Mouse (Mus musculus): ENCODE data around the gene Tubgcp4.
A peak's percentile ranks its signal among the peaks of the same experiment; 100 is the strongest.
"Not testable (repeated sequence)": the region's sequence is repeated elsewhere in the genome, so short reads cannot be mapped to it uniquely, and the experiment has no call there.

Gene Tubgcp4

DNA sequence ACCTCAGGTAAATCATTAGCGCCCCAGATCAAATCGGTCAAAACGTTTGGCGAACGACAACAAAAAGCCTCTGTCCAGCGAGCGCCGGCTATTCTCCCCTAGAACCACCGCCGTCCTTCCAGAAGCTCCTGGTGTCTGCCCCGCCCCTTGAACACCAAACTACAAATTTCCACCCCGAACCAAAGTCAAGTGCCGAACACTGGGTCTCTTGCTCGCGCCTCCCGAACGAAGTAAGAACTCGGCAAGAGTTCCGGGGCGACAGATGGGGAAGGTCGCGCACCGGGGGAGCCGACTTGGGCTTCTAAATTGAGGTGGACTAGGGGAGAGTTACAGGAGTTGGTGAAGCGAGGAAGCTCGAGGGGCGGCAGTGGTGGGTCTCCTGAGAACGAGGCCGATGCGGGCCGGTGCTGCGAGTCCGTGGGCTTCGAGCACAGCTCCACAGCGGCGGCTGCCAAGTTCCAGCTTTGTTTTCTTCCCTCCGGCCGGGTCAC is at the start of gene Tubgcp4:
TSS of gene Tubgcp4 (plus strand) at position 174 of the 491 bp plus-strand sequence.
- peak; percentile 65 for DNase-seq

DNA sequence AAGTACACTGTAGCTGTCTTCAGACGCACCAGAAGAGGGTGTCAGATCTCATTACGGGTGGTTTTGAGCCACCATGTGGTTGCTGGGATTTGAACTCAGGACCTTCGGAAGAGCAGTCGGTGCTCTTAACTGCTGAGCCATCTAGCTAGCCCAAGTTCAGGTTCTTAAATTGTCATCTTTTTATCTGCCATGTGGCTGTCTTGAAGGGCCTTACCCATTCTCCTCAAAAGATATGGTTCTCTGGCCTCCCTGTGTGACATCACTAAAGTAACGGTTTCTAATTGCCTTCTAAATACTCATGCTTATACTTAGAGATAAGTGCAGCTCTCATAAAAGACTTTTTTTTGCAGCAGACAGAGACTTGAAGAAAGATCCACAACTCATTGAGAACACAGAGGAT is 44.2 kb upstream of the Tubgcp4 start:
- not testable (repeated sequence) for DNase-seq

DNA sequence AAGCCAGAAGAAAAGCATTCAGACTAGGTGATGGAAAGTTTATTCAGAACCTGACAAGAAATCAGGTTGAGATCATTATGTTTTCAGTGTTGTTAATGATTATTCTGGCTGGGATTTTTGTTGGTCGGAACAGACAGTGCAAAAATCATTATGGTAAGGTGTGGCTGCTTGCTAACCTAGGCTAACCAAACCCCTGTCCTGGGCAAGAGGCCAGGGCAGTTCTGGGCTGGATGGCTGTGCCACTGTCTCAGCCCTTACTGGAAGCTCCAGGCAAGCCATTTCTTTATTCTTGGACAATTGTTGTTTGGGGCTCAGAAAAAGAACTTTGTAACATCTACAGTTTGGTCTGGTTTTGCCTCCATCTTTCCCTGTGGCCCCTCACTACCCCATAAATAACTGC is 42.9 kb upstream of the Tubgcp4 start:
- DNase-seq: no peak

DNA sequence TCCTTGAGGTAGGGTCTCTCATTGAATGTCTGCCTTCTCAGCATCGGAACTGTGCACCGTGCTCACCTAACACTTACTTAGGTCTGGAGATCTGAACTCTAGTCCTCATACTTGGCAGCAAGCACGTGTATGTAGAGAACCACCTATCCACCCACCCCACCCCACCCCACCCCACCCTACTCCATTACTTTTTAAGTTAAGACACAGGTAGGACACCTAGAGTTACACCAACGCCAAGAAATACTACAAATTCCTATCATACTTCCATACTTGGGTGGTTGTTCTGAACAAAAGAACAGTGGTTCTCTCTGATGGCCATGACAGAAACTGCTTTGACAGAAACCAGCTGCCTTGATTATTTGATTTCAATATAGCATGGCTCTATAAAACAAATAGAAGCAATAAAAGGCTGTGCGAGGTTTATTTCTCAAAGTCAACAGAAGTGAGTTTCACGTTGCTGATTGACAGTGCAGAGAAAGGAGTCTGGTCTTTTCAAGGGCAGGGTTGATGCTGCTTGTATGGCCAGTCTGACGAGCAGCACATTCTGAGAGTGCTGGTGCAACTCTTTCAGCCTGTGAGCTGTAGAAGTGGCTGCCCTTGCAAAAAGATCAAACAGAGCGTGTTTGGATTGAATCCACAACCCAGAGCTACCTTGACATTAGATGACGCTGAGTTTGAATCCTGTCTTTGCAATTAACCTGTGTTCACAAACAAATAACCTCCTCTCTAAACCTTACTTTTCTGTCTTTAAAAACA is 41.4 kb upstream of the Tubgcp4 start:
- DNase-seq: no peak

DNA sequence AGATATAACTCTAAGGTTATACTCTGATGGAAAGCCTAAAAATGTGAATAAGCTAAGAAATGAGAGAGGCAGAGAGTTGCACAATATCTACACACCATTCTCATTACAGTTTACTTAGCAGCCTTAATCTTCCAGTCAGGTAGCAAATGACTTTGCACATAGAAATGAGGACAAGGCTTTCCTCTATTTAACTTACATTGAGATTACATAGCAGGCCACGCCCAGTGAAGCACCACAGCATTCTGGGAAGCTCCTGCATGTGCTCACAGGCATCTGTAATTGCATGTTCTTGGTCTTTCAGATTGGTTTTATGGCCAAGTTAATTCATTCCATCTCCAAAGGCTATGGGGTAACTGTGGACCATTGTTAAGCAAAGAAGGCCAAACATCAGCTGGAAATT is 37.6 kb upstream of the Tubgcp4 start:
- DNase-seq: no peak

DNA sequence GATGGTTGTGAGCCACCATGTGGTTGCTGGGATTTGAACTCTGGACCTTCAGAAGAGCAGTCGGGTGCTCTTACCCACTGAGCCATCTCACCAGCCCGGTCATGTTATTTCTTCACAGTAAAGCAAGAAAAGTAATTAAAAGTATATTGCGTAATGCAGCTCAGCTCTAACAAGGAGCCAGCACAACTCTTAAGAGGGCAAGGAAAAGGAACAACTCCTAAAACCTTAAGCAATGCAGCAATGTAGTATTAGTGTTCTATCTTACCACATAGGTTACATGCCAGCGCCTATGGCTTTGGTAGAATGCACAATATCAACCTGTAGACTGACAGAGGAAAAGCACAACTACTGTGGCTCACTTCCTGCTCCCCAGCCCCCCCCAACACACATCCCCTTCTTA is 33.1 kb upstream of the Tubgcp4 start:
- peak; percentile 8 for DNase-seq

DNA sequence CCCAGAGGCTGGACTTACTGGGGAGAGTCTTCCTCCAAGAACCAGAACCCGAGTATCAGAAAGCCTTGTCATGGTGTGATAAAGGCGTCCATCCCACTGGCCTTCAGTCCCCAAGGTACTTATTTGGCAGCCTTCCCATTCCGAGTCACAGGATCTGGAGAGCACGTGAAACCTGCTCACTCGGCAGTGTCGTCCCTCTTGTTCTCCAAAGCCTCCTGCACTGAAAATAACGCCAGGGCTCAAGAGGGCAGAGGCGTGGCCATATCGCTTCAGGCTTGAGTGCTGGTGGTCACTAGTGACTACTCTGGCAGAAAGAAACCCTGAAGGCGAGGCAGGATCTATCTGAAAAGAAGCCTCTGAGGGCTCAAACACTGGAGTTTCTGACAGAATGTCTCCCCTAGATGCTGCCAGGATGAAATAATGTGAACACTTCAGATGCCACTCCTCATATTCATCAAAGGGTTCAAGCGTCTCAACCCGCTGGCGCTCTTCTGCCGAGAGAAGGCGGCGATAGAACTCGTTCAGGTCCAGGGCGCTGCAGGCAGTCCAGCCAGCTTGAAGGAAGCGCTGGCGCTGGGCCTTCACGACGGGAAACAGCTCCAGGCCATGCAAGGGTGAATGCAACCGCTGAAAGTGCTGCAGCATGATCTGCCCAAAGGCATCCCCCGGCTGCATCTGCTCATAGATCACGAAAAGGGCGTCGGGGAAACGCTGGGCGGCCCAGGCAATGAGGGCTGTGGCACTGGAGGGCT is 31.0 kb upstream of the Tubgcp4 start:
- DNase-seq: no peak

DNA sequence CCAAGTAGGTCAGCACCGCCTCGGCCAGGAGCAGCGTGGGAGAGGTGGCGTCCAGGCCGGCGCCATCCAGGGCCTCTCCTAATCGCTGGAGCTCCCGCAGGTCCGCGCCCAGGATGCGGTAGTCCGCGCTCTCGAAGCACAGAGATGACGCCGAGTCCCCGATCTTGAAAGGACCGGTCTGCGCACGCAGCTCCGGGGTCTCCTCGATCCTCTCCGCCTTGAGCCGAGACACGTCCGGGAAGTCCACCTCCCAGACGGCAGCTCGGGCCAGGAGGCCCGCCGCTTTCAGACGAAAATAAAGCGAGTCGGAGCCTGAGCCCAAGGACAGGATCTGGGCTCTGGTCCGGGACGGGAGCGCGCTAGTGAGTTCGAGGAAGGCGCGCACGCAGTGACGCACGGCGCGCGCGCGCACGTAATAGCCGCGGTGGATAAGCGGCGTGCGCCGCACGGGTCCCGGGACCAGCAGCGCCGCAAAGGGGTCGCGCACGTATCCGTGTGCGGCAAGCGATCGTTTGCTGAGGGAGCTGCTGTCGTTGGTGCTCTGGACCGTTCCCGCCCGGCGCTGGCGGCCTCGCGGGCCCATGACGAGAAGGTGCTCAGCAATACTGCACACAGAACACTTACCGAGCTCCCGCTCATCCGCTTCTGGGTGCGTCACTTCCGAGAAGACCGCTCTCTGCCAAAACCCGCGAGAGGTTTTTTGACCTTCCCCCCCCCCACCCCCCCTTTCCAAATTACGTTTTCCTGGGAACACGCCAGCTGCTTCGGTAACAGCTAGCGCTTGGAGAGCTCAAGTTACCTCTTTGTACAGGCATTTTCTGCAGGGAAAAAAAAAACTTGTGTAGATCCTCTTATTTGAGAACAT is 30.2 kb upstream of the Tubgcp4 start, which contains the start of the genes Adal and Lcmt2:
TSS of gene Adal (plus strand) at position 411 of the 865 bp plus-strand sequence.
TSS of gene Lcmt2 (minus strand) at position 636 of the 865 bp plus-strand sequence.
- DNase-seq: peak; percentile 91

DNA sequence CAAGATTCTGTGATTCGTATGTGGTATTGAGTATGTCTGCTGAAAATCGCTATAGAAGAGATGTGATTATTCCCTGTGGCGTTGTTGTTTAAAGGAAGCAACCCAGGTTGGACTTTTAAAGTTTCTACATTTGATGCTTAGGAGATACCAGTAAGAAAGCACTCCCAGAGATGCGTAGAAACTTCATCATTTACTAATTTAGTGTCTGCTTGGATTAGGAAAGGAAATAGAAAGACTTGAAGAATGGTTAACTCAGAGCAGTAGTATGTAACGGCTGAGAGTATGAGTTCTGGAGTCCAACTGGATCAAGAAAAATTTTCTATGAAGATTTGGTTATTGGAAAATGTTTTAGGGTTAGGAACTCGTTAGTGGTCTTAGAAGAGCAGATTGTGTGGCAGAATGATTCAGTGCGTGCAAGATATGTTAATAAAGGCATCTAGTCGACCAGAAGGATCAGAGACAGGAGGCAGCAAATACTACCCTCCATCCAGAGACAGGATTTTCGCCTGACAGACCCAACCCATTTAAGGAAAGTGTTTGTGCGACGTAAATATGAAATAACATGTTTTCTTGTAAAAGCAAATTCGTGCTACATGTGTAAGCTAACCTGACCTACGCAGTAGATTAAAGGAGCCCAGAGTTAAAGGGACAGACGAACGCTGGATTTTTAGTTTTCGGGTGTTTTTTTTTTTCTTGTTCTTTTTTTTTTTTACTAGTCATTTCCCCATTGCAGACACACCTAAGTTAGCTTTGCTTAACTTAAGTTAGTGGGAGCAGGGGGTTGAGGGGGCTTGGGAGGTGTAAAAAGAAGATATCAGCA is 29.0 kb upstream of the Tubgcp4 start:
- no peak for DNase-seq

DNA sequence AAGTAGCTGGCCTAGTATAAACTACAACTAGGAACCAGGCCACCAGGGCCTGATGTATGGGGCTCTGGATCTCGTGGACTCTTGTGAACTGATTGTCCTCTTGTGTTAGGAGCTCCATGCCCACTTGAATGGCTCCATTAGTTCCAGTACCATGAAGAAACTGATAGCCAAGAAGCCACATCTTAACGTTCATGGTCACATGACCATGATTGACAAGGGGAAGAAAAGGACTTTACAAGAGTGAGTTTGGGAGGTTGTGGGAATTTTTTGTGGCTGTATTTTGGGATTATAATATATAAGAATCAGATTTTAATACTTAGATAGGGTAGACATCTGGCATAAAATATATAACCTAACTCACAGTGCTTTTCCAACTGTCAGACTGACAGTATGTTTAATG is 28.0 kb upstream of the Tubgcp4 start:
- DNase-seq: no peak

DNA sequence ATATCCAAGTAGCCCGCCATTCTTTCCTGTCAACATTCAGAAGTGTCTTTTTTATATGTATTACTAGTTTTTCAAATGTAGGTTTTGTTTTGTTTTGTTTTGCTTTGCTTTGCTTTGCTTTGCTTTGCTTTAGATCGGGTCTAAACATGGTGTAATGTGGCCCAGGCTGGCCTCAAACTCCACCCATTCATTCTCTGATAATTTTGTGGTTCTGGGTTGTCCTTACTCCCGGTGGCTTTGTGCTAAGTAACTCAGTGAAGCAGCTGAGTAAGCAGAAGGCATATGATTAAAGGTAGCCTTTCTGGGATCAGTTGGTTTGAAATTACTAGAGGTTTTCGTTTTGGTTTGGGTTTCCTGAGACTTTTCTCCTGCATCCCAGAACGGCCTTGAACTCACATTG is 20.8 kb upstream of the Tubgcp4 start:
- no peak for DNase-seq

DNA sequence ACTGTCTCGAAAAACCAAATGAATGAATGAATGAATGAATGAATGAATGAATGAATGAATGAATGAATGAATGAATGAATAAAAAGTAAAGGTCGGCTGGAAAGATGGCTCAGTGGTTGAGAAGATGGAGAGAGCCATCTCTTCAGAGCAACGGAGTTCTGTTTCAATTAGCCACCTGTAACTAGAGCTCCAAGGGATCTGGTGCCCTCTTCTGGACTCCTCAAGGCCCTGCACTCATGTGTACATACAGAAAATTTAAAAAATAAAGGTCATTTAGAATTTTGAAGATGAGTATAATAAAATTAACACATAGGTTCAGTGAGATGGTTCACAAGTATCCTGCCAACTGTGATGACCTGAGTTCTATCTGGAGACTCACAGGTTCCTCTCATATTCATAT is 17.4 kb upstream of the Tubgcp4 start:
- DNase-seq: no peak

DNA sequence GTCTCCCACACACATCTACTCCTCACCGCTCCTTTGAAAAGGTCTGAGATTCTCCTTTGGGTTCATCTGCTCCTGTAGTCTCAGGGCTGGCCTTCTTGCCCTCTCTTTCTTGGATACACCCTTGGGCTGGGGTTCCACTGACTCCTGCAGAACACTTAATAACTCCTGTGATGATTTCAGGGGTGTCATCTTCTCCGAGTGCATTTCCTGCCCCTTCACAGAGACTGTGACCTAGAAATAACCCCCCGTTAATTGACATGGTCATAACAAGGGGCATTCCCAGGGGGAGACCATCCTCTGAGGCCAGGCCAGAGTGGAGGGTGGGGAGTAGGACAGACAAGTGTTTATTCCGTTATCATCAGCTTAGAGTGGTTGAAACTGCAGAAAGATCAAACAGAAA is 1.3 kb upstream of the Tubgcp4 start:
- no peak for DNase-seq

DNA sequence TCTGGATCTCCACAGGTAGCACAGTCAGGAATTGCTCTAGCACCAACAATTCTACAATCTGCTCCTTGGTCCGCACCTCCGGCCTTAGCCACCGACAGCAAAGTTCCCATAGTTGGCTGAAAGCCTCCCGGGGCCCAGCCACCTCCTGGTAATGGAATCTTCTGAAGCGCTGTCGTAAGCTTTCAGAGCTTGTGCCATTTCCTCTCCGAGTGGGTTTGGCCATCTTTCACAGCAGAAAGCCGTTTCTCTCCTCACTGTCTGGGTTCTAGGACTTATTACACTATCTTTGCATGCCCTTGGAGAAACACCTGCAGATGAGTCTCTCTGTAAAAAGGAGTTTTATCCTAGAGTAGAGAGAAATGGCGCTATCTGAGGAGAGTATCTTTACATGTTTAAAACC is 552 bp upstream of the Tubgcp4 start:
- peak; percentile 42 for DNase-seq

DNA sequence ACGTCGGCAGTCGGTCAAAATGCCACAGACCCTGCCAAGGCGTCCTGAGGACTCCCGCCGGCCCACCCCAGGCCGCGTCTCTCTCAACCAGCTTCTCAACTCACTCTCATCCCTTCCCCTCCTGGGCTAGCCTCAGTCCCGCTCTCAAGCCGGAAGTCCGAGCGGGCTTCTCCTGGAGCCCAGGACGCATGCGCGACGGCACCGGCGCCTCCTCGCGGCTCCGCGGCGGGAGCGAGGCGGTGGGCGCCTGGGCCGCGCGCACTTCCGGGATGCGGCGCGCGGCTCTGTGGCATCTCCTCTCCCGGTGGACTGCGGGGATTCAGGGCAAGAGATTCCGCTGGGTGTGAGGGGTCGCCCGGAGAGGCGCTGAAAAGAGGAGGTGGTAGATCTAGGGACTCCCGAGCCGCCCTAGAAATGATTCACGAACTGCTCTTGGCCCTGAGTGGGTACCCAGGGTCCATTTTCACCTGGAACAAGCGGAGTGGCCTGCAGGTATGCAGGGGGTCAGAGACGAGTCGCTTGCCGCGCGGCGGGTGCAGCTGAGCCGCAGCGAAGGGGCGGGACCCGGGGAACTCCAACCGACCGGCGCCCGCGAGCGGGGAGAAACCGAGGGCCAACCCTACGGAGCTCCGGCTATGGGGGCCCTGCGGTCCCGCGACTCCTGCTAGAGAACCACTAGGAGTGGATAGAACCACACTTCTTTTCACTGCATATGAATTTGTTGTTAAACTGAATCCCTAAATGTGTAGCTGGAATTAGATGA is 707 bp downstream of the Tubgcp4 start, which contains the start of gene Zscan29:
TSS of gene Zscan29 (minus strand) at position 146 of the 763 bp plus-strand sequence.
- DNase-seq: peak; percentile 95

DNA sequence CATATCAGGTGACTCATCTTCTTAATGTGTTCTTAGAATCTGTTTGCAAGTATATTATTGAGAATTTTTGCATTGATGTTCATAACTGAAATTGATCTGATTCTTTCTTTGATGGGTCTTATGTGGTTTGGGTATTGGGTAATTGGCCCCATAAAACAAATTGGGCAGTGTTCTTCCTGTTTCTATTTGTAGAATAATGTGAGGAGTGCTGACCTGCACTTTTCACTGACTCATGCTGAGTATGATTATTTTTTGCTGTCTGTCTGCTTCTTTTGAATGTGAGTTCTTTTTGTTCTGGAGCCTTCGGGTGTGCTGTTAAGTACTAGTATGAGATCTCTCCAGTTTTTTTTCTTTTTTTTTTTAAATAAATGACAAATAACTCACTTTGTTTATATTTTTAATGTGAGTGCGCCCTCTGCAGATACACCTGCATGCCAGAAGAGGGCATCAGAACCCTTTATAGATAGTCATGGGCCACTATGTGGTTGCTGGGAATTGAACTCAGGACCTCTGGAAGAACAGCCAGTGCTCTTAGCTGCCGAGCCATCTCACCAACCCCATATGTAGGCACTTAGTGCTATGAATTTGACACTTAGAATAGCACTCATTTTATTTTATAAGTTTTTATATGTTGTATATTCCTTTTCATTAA is 8.5 kb downstream of the Tubgcp4 start:
- no peak for DNase-seq

DNA sequence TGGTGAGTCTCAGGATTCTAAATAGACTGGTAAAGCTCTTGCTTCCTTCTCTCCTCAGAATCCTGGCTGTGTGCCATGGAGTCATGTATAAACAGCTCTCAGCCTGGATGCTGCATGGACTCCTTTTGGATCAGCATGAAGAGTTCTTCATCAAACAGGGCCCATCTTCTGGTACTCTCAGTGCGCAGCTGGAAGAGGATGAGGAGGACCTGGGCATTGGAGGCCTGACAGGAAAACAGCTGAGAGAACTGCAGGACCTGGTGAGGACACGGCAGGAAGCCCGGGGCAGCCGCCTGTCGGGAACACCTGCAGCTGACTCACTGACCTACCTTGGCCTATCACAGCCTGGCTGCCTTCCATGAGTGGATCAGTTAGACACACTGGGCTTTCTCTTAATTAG is 13.0 kb downstream of the Tubgcp4 start:
- no peak for DNase-seq

DNA sequence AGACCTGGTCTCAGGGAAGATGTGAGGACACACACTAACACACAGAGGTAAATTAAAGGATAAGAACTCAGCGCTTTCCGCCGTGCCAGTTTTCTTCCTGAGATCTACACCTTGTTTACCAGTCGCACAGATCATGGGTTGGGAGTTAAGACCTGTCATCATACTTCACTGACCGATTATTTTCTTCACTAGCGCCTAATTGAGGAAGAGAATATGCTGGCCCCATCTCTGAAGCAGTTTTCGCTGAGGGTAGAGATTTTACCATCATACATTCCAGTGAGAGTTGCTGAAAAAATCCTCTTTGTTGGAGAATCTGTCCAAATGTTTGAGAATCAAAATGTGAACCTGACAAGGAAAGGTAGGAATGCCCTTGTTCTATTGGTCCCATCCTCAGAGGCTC is 13.7 kb downstream of the Tubgcp4 start:
- DNase-seq: no peak

DNA sequence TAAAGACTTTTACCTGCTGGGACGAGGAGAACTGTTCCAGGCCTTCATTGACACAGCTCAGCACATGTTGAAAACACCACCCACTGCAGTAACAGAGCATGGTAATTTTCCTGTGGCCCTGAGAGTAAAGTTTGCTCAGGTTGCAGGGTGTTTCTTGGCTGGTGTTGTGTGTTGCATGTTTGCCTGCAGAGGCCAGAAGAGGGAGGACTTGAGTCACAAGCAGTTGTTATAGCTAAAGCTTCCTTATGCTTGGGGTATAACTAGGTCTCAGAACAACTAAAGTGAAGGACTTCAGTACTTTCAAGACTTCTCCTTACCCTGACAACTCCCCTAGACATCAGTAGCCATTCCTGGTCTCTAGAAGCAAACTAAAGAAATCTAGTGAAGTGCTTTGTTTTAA is 18.1 kb downstream of the Tubgcp4 start:
- no peak for DNase-seq

DNA sequence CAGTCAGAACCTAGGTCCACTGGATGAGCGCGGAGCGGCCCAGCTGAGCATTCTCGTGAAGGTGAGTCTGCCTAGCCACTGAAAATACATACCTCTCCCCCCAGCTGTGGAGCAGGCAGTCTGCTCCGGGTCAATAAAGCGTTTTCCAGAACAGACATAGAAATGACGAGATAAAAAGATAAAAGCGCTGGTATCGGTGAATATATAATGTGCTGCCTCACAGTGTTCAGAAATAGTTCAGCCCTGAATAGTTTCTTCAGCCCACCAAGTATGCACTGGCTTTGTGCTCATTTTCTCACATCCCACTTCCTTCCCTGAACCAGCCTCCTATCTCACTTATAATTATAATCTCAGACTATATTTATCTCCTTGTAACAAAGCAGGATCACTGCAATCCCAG is 25.0 kb downstream of the Tubgcp4 start:
- no peak for DNase-seq

DNA sequence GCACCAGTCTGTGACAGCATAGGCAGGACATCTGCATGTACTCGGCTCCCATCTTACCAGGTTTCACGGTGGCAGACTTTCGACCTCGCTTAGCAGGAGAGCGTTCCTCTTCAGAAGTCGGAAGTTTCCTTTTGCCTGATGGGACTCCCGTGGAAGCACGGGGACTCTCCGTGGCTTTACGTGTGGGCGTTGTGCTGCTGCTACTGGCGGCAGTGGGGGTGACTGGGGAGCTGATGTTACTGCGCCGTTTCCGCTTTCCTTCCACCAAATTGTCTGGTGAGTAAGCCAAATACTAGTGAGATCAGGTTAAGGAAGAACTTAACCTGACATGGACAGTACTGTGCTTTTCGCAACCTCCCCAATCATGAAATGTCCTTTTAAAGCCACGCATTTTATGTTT is 33.8 kb downstream of the Tubgcp4 start:
- DNase-seq: no peak

All from thymus, postnatal 14 days (tissue).